Mouse (Mus musculus) neural tube, embryonic 11.5 days (tissue): ENCODE measurements around the gene Rad9b. TPM values are rescaled to one million over a fixed set of nuclear protein-coding genes. Genes with fewer than 3 reads are reported as not detected.

Experiments
- ATAC-seq: fragments of 200-750 bp; cut with Nextera tagmentation; 2 replicates; pipeline ENCODE4 v1.8.0; 2017; ENCODE audit warnings: moderate number of reproducible peaks, mild to moderate bottlenecking, moderate TSS enrichment, moderate library complexity; ENCODE audit not compliant: insufficient read depth, low FRiP score, low TSS enrichment
- DNase-seq: peaks from one replicate; pipeline ENCODE4 v3.0.0-alpha.2; 2015; ENCODE audit warnings: low spot score
- H3K27ac ChIP-seq: fragments of 300-500 bp; sonication (generic); 2 replicates; pipeline ENCODE4 v1.5.1; 2014; ENCODE audit warnings: low read depth, mild to moderate bottlenecking, low read length
- H3K27me3 ChIP-seq: fragments of 300-500 bp; sonication (generic); 2 replicates; pipeline ENCODE4 v1.6.1; 2014; ENCODE audit warnings: mild to moderate bottlenecking, low read length, mixed read lengths; ENCODE audit not compliant: control insufficient read depth, insufficient read depth
- H3K36me3 ChIP-seq: fragments of 300-500 bp; sonication (generic); 2 replicates; pipeline ENCODE4 v1.6.1; 2014; ENCODE audit warnings: mild to moderate bottlenecking, low read length, moderate library complexity, mixed read lengths; ENCODE audit not compliant: control insufficient read depth, insufficient read depth
- H3K4me1 ChIP-seq: fragments of 300-500 bp; sonication (generic); 2 replicates; pipeline ENCODE4 v1.6.1; 2014; ENCODE audit warnings: low read length, mixed read lengths; ENCODE audit not compliant: control insufficient read depth, insufficient read depth
- H3K4me2 ChIP-seq: fragments of 300-500 bp; sonication (generic); 2 replicates; pipeline ENCODE4 v1.6.1; 2014; ENCODE audit warnings: low read depth, mild to moderate bottlenecking, moderate library complexity
- H3K4me3 ChIP-seq: fragments of 300-500 bp; sonication (generic); 2 replicates; pipeline ENCODE4 v1.5.1; 2014; ENCODE audit warnings: low read depth, low read length
- H3K9ac ChIP-seq: fragments of 300-500 bp; sonication (generic); 2 replicates; pipeline ENCODE4 v1.6.1; 2014; ENCODE audit warnings: mild to moderate bottlenecking, low read length
- H3K9me3 ChIP-seq: fragments of 300-500 bp; sonication (generic); 2 replicates; pipeline ENCODE4 v1.6.1; 2016; ENCODE audit warnings: low read length; ENCODE audit not compliant: control insufficient read depth
- WGBS: fragments of 180-500 bp; shearing (Covaris S2); extraction: QIAGEN DNeasy Blood & Tissue Kit; methylation state at CpG from one replicate; pipeline ENCODE4 v1.1.7; 2014; 5-methylcytosine and 5-hydroxymethylcytosine counted together
- polyA plus RNA-seq: library from polyadenylated mRNA; unstranded; fragments of >200 nt; fragmentation: Nextera tagmentation; extraction: Ambion mirVana; gene quantifications from 2 replicates; pipeline ENCODE4 v1.2.1, GENCODE M21; 2014

Gene Rad9b
- polyA plus RNA-seq, 1 experiment from 2014 or later: 6.9 TPM

DNA sequence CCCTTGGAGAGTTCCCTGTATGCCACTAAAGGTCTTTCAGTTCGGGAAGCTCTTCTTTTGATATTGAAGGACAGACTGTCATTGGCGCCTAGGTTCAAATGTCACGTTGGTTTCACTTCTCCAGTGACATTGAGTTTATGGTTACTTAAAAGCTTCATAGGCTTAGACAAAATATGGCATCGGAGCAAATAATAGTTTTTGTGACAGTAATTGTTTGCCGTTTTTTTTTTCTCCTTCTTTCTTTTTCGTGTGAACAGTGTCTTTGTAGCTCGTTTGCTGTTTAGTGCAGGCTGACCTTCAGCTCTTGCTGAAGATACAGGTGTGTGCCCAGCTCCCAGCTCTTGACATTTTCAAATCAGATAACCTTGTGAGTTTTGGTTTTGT is 68.3 kb downstream of the Rad9b start:
- H3K9ac ChIP-seq: no peak overlapping the region

GRCm38 (mm10) chr5:122285029-122285766 is 68.8 kb downstream of the Rad9b start:
- Histone ChIP-seq H3K4me1 (peaks cover 5% of the 10 kb centered on the region; the same call in 1 of the 2 replicates), H3K9me3 (no peaks in the 10 kb centered on the region), H3K4me3 (peak overlapping the region; percentile 94), H3K27ac (no peak overlapping the region), H3K27me3 (no peaks in the 10 kb centered on the region), H3K9ac (peak overlapping the region; percentile 79), H3K36me3 (peaks cover 2% of the 10 kb centered on the region; the same call in 1 of the 2 replicates), H3K4me2 (peak overlapping the region; percentile 99)
- DNase-seq: peak; percentile 49
- WGBS: under 1% methylated on average over 34 of the region's 34 CpGs
- ATAC-seq: no peak; the same call in 1 of the 2 replicates

More for the DNA sequence above, 68.3 kb downstream of the Rad9b start:
- Histone ChIP-seq H3K27me3 (no peaks in the 10 kb centered on the region), H3K4me3 (peak overlapping the region; percentile 94), H3K4me1 (peaks cover 5% of the 10 kb centered on the region; the same call in 1 of the 2 replicates), H3K9me3 (no peaks in the 10 kb centered on the region), H3K27ac (no peak overlapping the region), H3K36me3 (peaks cover 2% of the 10 kb centered on the region; the same call in 1 of the 2 replicates), H3K4me2 (peak overlapping the region; percentile 99)
- DNase-seq: no peak
- 53% methylated on average over 7 of the region's 7 CpGs for WGBS
- ATAC-seq: no peak

- peak within 1 kb of the TSS; percentile 67 for H3K27ac ChIP-seq
- ATAC-seq (peak; percentile 93), DNase-seq (peak; percentile 92)
- H3K4me2 ChIP-seq: peak within 1 kb of the TSS; percentile 99
- H3K27me3 ChIP-seq: no peaks in the 10 kb centered on the region
- no peaks in the 10 kb centered on the region for H3K9me3 ChIP-seq
- H3K4me3 ChIP-seq: peak within 1 kb of the TSS; percentile 94
- H3K36me3 ChIP-seq: peaks cover 2% of the 10 kb centered on the region; the same call in 1 of the 2 replicates
- H3K4me1 ChIP-seq: peaks cover 5% of the 10 kb centered on the region; the same call in 1 of the 2 replicates
- H3K9ac ChIP-seq: peak within 1 kb of the TSS; percentile 79
- WGBS: under 1% methylated on average over 82 of the region's 114 CpGs
These were observed 69.6 kb downstream of the Rad9b start, which contains the start of gene Pptc7 for GRCm38 (mm10) chr5:122284183-122285028. Pptc7 (plus strand) TSS chr5:122284365.

- Histone ChIP-seq H3K9ac (no peak overlapping the region), H3K27me3 (no peaks in the 10 kb centered on the region), H3K36me3 (peaks cover 2% of the 10 kb centered on the region; the same call in 1 of the 2 replicates), H3K4me1 (peaks cover 5% of the 10 kb centered on the region; the same call in 1 of the 2 replicates), H3K4me2 (no peak overlapping the region), H3K27ac (no peak overlapping the region), H3K4me3 (no peak overlapping the region), H3K9me3 (no peaks in the 10 kb centered on the region)
- ATAC-seq (no peak), DNase-seq (no peak)
- 30% methylated on average over 2 of the region's 2 CpGs for WGBS
These were observed 70.2 kb downstream of the Rad9b start for GRCm38 (mm10) chr5:122283828-122284182.

GRCm38 (mm10) chr5:122280827-122281462 is 73.1 kb downstream of the Rad9b start:
- no peaks in the 10 kb centered on the region for H3K36me3 ChIP-seq
- 47% methylated on average over 19 of the region's 19 CpGs for WGBS
- H3K4me1 ChIP-seq: peaks cover 5% of the 10 kb centered on the region; the same call in 1 of the 2 replicates
- no peak overlapping the region for H3K4me3 ChIP-seq
- DNase-seq: no peak
- H3K27me3 ChIP-seq: no peaks in the 10 kb centered on the region
- no peak overlapping the region for H3K9ac ChIP-seq
- no peak overlapping the region for H3K27ac ChIP-seq
- no peak overlapping the region for H3K4me2 ChIP-seq
- no peaks in the 10 kb centered on the region for H3K9me3 ChIP-seq
- ATAC-seq: no peak

- Histone ChIP-seq H3K4me2 (no peak overlapping the region), H3K4me3 (no peak overlapping the region), H3K27me3 (no peaks in the 10 kb centered on the region), H3K36me3 (no peaks in the 10 kb centered on the region), H3K27ac (no peak overlapping the region), H3K4me1 (peaks cover 3% of the 10 kb centered on the region; the same call in 1 of the 2 replicates), H3K9ac (no peak overlapping the region), H3K9me3 (no peaks in the 10 kb centered on the region)
- no peak for ATAC-seq
- DNase-seq: no peak
- 64% methylated on average over 6 of the region's 6 CpGs for WGBS
These were observed 73.6 kb downstream of the Rad9b start for GRCm38 (mm10) chr5:122280422-122280826.

DNA sequence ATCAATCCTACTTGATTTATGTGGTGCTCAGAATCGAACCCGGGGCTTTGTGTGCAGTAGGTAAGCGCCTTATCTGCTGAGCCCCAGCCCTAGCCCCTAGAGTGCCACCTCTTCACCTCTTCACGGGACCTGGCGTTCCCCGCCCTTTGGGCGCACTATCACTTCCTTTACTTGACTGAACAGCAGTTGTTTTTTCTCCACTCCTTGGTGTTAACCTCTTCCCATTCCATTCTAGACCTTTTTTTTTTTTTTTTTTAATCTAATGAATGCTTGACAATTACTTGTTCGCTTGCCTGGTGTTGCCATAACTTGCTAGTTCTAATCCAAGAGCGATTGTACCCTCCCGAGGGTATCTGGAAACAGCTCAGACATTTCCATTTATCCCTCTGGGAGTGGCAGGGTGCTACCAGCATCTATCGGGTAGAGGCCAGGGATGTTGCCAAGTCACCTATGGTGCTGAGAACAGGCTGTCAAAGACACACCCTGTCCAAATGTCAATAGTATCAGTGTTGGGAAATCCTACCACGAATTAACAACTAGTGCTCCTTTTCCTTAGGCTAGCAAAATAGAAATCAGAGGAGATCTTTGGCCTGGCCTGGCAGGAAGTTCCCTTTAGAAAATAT is 74.1 kb downstream of the Rad9b start:
- no peaks in the 10 kb centered on the region for H3K27me3 ChIP-seq
- H3K9me3 ChIP-seq: no peaks in the 10 kb centered on the region
- ATAC-seq (no peak), DNase-seq (no peak)
- WGBS: 84% methylated on average over 12 of the region's 12 CpGs
- H3K4me1 ChIP-seq: no peaks in the 10 kb centered on the region
- H3K4me3 ChIP-seq: no peak overlapping the region
- no peak overlapping the region for H3K4me2 ChIP-seq
- H3K36me3 ChIP-seq: no peaks in the 10 kb centered on the region
- H3K9ac ChIP-seq: no peak overlapping the region
- no peak overlapping the region for H3K27ac ChIP-seq

DNA sequence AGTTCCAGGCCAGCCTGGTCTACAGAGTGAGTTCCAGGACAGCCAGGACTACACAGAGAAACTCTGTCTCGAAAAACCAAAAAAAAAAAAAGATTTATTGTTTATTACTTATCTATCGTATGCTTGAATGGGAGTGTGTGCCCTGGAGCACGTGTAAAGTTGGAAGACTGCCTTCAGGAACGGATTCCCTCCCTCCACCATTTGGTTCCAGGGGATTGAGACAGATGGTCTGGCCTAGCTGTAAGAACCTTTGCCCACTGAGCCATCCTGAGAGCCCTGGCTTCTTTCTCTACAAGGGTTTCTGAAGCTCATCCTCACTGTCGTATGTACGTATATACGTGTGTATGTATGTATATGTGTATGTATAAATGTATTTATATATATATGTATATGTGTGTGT is 75.1 kb downstream of the Rad9b start:
- Histone ChIP-seq H3K36me3 (no peaks in the 10 kb centered on the region), H3K4me3 (no peak overlapping the region), H3K9me3 (no peaks in the 10 kb centered on the region), H3K4me1 (no peaks in the 10 kb centered on the region), H3K27me3 (no peaks in the 10 kb centered on the region), H3K4me2 (no peak overlapping the region), H3K9ac (no peak overlapping the region), H3K27ac (no peak overlapping the region)
- WGBS: 74% methylated on average over 7 of the region's 7 CpGs
- ATAC-seq (no peak), DNase-seq (no peak)
